Mouse (Mus musculus) cortical plate, adult 2 months (tissue): ENCODE data around the gene Galnt10.

ENCODE experiments used
- CTCF ChIP-seq: fragments of 200-500 bp; IDR thresholded peaks from 2 replicates; pipeline ENCODE4 v1.5.1; 2011; ENCODE audit warnings: mild to moderate bottlenecking, control low read depth, low read length; ENCODE audit not compliant: insufficient read depth; ENCODE audit errors: extremely low read depth
- POLR2A ChIP-seq: fragments of 200-500 bp; IDR thresholded peaks from 2 replicates; pipeline ENCODE4 v1.6.1; 2011; ENCODE audit warnings: mild to moderate bottlenecking, low read length, control low read depth; ENCODE audit not compliant: insufficient read depth; ENCODE audit errors: extremely low read depth

DNA sequence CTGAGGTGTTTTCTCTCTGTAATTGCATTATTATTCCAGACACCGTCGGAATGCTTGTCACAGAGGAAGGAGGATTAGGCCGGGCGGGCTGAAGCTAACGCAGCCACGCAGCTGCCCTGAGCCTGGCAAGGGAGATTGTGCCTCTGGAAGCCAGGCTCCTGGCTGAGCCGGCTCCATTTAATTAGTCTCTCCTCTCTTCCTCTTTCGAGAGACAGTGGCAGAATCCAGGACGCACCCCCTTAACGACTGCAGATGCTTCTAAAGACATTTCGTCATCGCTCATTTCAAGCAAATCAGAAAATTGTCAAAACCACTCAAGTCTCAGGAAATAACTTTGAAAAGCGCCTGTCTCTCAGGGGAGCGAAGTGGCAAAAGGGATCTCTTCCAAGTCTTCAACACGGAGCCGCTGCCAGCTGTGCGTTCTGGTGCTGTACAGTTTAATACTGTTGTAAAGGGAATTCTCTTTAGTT is 51.0 kb downstream of the Galnt10 start:
- TF ChIP-seq POLR2A, result no peak
- TF ChIP-seq CTCF, result no peak
